Mouse (Mus musculus): ENCODE data around the gene Opn3.
A peak's percentile ranks its signal among the peaks of the same experiment; 100 is the strongest.

The Opn3 gene

DNA sequence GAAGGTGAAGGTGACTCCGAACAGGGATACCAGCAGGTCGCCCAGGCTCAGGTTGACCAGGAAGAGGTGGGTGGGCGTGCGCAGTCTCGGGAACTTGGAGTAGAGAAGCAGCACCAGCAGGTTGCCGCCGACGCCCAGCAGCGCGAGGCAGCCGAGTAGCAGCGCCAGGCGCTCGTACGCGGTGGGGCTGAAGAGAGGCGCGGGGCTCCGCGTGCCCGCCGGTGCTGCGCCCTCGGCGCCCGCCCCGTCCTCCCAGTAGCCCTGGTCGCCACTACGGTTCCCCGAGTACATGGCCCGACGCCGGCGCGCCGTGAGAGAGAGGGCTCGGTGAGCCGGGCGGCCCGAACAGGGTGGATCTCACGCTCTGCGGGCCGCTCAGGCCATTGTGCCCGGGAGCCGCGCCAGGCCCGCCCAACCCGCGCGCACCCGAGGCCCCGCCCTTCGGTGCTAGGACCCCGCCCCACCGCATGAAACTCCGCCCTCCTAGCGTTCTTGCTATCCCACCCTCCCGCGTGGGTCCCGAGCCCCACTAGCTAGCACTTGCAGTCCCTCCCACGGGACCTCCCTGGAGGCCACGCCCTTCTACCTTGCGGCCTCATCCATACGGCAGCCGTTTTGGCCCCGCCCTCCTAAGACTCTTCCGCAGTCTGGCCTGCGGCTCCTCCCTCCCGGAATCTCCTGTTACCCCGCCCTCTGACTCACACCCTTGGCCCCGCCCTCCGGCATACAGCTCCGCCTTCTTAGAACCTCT lies at the start of gene Opn3, which contains the start of gene Chml:
Opn3 (minus strand) TSS at position 531 of the 751 bp plus-strand sequence.
Chml (minus strand) TSS at position 656 of the 751 bp plus-strand sequence.
- peak; percentile 98 for DNase-seq

DNA sequence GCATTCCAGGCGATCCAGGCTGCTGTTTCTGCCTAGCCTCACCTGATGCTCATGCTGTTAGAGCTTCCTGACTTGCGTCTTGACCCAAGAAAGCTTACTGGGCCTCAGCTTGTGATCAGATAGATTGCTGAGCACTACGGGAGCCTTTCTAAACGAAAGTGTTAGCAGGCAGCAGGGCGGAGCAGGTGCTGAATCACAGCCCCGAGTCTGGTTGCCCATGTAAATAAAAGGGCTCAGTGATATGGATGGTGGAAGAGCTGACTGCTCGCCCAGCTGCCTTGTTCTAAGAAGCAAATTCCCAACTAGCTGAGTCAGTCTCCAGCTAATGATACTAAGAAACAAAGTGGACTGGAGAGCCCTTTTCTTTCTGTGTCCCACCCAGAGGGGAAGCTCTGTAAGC lies 33.2 kb upstream of the Opn3 start:
- no peak for DNase-seq

DNA sequence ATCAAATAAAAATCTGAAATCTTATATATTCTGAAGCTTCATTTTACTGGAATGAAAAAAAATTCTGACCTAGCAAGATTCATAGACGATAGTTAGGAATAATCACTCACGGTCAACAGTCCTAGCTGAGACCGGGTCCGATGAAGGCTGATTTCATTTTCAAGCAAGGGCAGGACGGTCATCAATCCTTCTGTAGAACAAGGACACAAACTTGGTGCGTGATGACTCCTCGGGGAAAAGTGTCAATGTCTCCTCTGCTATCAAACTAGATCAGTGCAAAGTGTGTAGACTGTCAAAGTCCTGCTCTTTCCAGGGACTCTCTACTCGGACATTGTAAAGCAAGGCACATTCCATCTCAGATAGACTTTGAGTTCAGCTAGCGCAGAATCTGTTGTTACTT lies 24.3 kb upstream of the Opn3 start:
- no peak for DNase-seq

DNA sequence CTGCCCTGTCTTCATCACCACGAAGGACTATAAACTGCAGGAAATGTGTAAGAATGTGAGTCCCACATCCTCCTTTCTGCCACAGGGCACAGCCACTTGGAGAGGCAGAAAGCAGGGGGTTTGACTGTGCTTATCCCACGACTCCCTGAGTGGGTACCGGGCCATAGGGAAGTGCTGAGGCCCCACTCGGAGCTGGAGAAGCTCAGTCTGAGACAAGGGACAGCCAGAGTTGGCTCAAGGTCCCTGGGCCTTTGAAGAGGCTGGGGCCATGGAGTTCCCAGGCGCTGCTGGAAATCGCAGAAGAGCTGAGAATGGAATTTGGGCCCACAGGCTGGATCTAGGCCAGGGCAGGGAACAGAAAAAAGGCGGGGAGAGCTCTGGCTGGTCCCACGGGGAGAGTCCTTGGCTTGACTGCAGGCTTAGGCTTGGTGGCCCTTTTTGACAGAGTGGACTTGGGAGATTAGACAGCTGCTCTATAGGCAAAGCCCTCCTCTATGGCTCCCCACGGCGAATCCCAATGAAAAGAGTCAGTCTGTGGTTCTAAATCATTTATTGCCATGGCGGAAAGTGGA lies 19.8 kb upstream of the Opn3 start:
- DNase-seq = no peak

DNA sequence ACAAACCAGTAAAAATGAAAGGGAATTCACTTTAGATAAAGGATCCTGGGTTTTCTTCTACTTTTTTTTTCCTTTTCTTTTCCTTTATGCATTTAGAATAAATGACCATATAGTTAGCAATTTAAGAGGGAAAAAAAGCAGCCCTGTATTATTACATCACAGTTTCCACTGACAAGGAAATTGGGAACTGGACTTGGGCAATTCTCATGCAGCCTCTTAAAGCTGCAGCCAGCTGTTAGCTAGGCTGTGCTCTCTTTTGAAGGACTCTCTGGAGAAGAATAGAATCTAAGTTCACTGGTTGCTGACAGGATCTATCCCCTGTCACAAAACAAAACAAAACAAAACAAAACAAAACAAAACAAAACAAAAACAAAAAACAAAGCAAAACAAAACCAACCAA lies 15.4 kb upstream of the Opn3 start:
- no peak for DNase-seq

DNA sequence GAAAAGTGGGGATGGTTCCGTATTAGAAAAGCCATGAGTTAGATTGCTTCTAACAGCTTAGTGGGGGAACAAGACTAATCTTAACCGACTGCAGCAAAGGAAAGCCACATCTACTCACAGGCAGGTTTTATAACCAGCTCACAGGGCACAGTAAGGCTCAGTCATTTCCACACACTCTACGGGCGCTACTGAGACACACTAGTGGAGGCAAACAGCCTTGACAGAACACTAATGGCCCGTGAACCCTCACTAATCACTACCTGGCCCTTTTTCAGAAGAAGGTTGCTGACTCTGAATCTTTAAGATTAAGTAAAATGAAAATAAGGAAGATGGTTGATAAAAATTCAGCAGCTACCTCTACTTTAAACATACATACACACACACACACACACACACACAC lies 15.0 kb upstream of the Opn3 start:
- no peak for DNase-seq

DNA sequence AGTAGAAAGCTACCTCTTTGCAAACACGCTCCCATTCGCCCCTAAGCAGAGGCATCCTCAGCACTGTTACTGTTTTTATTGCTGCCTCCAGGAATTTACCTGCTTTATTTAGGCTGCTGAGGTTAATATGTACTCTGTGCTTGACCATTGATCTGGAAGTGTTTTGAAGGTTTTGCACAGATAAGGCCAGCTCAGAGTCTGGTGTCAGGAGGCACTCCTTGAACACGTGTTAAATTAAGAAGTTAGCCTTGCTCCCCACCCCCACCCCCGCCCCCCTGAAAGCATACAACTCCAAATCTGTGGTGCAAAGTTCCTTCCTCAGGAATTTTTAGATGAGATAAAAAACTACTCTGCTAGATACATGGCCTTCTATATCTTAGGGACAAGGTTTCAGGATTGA lies 8.6 kb upstream of the Opn3 start:
- DNase-seq = no peak

DNA sequence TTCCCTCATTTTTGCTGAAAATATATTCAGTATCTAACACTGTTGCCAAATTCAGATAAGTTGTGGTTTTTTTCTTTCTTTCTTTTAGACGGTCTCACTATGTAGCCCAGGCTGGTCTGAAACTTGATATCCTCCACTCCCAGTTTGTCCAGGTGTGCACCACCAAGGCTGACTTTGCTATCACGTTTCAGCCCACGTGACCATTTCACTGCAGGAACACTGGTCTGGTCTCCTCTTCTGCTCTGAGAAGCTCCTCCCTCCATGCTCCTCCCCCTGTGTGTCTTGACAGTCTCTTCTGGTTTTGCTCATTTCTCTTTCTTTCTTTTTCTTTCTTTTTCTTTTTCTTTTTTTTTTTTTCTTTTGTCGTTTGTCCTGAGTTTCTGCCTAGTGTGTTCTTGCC lies 7.2 kb upstream of the Opn3 start:
- DNase-seq = no peak

DNA sequence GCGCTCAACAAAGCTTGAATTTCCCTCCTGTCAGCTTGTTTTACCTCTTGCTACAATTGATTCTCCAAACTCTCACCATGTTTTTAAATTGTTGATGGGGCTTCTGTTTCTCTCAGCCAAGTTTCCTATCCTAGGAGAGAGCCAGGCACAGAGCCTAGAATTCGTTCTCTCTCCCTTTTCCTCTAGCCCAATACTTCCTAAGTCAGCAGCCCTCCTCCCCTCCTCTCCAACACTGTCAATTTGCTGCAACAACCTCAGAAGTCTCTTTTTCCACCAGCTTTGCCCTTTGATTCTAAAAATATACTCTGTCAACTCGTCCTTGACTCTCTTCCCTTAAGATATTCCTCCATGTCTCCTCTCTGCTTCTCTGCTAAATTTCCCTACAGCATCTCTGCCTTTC lies 6.8 kb upstream of the Opn3 start:
- DNase-seq = no peak

DNA sequence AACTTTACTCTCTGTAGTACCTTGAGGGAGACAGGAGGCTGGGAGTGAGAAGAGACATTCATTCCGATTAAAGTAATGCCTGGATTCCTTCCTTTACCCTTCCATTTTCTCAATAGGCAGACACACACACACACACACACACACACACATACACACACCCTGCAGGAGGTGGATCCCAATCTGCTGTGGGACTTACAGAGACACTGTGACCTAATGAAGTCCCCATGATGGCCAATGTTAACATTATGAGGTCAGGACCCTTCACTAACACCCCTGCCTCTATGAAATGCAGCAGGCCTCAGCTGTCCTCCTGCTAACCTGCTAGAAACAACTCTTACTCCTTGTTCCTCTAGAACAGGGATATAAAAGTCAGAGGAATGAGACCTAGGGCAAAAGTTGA lies 5.7 kb upstream of the Opn3 start, which contains the start of gene Wdr64:
Wdr64 (plus strand) TSS at position 301 of the 400 bp plus-strand sequence.
- no peak for DNase-seq

DNA sequence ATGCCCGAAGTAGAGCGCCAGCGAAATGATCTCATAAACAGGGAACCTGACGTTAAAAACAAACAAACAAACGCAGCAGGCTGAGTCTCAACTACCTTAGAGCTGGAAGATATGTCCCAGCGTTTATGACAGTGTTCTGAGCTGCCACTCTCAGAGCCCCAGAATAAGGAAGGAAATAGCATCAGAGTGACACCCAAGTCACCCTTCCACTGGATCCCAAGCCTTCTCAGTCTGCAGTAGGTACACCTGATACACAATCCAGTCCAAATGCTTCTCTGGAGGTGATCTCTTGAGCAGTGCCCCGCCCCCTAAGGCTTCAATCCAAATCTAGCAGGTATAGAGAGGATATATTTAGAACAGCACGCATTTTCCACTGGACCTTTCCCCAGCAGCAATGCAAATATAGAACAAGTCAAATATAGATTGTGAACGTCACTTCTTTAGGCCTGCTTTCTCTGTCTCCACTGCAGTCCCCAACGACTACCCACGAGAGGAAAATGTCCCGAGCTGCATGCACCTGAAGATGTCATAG lies 919 bp upstream of the Opn3 start:
- DNase-seq = peak; percentile 59

DNA sequence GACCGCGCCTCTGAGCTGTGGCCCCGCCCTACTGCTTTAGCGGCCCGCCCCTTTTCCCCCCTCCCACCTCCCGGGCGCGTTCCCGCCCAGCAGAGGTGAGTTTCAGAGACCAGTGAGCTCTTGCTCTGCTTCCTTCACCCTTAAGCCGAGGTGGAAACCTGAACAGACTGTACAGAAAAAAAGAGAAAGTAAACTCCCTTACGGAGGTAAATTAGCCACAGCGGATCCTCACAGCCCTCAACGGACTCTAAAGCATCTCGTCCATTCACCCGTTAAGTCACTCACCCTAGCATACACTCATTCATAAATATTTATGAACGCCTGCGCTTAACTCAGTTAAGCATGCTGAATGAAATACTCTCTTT lies 403 bp upstream of the Opn3 start:
- DNase-seq = no peak

DNA sequence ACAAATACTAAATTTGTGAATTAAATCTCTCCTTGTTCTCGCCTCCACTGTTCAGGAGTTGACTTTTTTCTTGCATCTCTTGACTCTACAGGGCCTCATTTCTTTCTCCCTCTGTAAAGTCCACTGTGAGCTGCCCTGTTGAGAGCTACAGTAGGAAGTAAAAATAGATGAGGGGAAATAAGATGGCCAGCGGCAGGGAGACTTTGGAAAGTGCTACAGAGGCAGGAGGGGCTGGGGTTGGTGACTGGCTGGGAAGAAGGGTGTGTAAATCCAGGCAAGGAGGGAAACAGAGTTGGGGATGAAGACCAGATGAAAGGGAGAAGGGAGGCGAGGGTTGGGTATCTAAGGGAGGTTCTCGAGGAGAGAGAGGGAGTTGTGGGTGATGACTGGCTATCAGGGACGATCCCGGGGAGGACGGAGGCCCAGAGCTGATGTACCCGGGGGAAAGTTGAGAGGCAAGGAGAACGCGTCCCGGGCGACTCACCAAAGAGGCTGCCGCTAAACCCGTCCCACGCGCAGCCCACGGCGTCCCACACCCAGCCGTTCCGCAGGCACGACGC lies 810 bp downstream of the Opn3 start:
- no peak for DNase-seq

DNA sequence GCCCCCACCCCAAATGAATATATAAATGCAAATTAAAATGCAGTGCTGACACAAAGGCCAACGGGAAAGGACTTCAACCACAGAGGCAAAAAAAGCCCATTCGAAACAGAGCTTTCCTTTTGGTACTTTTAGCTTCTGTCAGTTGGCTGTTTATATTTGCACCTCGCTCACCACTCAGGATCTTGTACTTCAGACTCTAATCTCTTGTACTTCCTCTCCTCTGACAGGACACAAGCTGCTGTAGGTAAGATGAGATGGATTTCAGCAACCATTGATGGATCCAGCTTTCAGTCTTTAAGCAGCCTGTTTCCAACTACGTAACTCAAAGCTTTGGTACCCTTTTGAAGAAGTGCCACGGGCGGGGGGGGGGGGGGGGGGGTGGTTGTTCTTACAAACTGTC lies 11.6 kb downstream of the Opn3 start:
- DNase-seq = no peak

DNA sequence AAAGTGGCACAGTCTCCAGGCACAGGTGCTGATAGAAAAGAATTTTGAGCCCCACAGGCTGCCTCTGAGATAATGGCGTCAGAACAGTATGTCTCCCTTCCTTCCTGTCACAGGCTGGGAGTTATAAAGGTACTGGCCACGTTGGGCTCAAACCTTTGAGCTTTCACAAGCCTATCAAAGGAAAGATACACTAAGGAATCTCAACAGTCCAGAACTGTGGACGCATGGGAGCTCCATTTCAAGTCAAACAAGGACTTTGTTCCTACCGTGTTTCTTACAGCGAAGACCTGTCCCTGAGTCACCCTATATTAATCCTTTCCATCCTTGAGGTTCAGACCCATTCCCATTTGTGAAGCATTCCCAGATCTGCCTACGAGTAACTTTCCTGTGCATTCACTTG lies 15.1 kb downstream of the Opn3 start:
- DNase-seq = no peak

DNA sequence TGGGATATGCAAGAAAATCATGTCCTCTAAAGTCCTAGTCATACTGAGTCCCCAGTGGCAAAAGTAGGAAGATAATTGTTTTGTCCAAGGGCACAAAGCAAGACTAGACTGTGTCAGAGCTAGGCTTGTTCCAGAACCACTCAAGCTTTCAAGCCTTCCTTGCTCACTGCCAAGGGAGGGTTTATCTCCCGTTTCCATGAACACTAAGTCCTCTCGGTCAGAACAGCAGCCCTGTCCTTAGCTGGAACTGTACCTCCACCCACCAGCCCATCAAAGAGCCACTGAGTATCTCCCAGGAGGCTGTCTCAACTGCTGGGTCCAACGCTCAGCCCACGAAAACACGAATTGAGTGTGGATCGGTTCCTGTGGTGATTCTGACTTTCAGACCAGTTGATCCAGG lies 17.5 kb downstream of the Opn3 start:
- DNase-seq = no peak

DNA sequence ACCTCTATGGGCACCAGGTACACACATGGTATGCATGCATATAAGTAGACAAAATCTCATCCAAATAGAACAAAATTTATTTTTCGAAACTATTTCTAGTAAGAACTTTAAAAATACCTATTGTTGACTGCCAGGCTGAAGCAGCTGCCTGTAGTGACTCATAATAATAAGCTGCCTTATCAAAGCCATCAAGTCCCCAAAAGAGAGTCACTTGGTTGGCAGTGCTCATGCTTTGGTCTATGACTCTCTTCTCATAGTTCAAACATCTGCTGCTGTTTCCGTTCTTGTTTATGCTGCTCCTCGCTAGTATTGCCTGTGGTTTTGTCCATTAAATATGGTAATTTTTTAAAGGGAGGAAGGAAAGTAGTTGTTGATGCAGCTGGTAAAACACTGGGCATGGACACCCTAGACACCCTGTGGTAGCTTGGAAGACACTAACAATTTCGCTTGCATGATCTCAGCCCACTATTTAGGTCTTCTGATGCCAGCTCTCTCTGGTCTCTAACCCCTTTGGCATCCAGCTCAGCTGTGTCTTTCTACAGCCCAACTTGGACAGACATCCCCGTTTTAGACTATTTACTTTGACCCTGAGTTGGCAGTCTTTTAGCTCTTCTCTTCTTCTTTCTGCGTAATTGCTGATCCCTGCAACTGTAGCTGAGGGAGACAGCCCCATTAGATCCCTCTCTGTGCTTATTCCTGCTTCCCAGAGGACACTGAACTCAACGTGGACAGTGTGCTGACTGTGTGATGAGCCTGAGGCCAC lies 18.8 kb downstream of the Opn3 start:
- DNase-seq = no peak

DNA sequence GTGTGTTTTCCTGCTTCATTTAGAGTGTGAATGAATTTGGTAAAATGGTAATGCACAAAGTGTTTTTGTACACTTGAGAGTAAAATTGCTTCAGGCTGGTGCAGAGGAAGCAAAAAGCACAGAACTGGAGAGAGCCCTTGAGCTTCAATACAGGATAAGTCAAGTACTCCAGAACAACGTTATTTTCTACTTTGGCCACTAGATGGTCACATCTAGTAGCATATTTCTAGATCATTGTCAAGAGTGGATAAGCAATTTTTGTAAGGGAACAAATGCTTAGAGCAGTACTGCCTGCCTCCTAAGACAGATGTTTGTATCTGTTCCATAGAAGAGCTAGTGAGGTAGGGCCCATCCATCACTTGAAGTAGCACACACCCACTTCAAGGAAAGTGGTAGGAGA lies 20.9 kb downstream of the Opn3 start:
- no peak for DNase-seq

DNA sequence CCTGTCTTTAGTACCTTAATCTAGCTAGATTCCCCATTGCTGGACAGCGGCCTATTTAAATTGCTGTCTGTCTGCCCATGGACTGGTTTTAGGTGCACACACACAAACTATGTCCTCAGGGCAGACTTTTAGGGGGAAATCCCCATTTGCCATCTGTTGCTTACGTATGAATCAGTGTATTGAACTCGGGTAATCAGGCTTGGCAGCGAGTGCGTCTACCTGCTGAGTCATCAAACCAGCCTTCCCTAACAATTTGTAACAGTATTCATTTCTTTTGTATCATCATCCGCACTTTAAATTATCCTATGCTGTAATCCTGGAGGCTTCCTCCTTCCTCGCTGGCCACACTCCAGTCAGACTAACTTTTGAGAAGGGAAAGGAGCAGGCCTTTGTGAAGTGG lies 22.5 kb downstream of the Opn3 start:
- no peak for DNase-seq

DNA sequence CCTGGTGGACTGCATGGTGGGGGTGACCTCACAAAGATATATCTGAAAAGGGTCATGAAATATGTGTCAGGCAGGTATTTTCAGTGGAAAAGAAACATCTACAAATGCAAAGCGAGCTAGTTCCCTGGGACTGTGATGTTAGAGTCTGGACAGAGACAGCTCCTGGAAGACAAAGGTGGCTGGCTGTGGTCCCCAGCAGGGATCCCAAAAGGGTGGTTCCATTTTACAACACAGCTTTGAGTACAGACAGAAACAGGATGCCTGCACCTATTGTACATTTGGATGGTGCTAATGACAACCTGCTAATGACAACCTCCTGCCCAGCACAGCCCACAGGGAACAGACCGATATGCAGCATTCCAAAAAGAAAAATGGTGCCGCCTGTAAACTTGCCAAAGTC lies 23.1 kb downstream of the Opn3 start:
- DNase-seq = no peak

DNA sequence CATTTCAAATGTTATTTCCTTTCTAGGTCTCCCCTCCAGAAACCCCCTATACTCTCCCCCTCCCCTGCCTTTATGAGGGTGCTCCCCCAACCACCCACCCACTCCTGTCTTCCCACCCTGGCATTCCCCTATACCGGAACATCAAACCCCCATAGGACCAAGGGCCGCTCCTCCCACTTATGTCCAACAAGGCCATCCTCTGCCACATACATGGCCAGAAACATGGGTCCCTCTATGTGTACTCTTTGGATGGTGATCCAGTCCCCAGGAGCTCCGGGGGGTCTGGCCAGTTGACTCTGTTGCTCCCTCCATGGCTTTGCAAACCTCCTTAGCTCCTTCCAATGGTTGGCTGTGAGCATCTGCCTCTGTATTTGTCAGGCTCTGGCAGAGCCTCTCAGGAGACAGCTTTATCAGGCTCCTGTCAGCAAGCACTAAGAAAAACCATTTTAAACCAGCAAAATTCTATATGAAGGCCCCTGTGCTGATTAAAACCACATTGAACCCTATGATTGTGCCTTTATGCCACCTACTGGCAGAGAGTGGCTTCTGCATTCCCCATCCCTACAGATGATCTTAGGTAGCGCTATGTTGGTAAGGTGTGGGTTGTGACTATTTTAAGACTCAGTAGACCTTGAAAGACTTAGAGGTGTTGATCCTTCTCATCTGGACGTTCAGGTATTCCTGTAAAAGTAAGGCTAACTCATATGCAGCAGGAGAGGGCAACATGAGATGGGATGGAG lies 23.7 kb downstream of the Opn3 start:
- no peak for DNase-seq

DNA sequence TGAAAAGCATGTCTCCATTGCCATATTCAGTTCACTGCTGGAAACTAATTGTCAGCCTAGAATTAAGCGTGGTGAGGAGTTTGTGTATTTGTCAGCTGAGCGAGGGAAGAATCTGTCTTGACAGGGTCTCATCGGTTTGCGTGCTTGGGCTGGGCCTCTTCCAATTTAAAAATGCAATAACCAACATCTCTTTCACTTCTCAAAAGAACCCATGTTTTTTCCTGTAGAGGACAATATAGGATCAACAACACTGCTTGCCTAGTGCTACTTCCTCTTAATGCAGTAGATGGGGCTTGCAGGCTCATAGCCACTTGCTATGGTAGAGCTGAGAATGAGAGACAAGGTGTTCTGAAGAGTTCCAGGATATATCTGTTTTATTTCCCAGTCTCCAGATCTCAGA lies 32.7 kb downstream of the Opn3 start:
- no peak for DNase-seq

DNA sequence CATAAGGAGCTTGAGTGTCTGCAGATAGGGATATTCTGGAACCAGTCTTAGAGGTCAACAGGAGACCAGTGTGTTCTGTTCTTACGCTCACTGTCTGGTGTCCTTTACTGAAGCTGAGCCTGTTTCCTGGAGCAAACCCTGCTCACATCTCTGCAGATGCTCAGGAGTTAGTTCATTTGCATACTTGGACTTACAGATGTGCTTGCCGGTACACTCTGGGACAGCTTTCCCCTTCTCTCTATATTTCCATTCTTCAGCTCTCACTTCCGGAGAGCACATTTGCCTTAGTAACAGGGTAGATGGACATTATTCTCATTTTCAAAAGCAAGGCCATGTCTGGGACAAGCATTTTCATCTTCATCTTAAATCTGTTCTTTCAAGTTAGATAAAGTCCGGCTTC lies 44.0 kb downstream of the Opn3 start:
- no peak for DNase-seq
